Mouse (Mus musculus) frontal cortex, postnatal 14 days (tissue): ENCODE measurements around the gene Fto.

ENCODE experiments used
- DNase-seq, 2 experiments: peaks; one replicate each; pipeline ENCODE4 v3.0.0; 2022; ENCODE audit warnings: low spot score in 2 of 2

Fto gene

DNA sequence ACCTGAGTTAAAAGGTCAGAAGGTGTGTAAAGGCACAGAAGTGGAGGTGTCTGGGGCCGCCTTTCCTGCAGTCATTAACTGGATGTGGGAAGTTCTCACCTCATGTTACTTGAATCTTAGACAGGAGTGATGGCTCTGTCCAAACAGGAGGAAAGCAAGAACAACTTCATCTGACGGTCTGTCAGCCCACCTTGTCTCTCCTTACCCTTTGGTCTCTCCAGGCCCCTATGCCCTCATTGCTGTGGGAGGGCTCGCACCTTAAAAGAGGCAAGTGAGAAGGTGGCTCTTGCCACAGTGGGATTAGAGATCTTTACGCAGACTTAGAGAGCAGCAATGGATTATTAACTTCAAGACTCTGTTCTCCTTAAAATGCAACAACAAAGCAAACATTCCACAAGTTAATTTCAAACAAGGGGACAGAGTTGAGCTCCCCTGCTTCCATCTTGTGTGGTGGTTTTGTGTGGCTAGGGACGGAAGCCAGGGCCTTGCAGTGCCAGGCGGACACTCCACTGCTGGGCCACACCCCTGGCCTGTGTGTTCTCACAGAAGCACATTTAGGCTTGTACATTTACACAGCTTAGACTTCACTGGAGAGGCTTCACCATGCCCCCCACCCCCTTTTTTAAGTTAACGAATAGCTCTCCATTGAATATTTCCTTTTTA is 135.5 kb downstream of the Fto start:
- DNase-seq, result no peak

DNA sequence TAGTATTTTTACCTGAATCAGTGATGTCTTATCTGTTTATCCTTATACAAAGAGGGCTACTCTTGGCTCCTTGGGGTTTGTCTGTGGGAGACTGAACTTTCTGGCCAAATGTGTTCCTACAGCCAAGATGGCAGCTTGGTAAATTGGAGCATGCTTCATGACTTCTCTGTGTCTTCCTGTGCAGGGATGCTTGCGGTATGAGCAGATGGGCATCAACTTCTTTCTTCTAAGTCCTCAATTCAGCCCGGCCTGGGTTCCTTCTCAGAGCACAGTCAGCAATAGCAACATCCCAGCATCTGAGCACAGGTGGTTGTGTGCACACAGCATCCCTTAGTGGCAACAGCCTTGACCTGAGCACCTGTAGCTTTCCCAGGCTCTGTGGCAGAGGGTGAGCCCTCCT is 141.6 kb downstream of the Fto start:
- no peak for DNase-seq

DNA sequence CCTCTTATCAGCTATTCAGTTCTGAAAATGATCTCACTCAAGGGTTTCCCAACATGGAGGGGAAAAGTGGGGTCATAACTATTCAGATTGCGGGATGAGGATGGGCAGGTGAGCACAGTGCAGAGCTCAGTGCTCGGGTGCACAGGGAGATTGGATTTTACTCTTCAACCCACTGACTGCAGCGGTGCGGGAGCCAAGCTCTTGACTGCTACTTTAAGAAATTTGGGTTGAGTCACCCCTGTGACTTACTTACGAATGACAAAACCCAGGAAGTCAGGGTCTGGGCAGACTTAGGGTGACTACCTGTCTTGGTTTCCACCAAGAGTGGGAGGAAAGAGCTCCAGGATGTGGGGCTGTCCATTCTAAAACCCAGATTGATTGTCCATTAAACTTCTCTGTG is 142.3 kb downstream of the Fto start:
- no peak for DNase-seq

DNA sequence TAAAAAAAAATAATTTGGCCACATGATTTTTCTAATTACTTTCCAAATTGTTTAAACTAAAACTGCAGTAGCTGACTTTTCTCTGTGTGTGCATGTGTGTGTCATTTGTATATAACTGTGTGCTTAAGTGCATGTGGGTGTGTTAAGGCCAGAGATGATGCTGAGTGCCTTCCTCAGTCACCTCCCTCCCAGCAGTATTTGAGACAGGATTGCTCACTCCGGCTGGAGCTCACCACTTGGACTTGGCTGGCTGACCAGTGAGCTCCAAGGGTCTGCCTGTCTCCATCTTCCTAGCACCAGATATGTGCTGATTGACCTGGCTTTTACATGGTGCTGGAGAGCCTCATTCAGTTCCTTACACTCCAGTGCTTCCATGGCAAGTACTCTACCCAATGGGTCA is 144.7 kb downstream of the Fto start:
- no peak for DNase-seq

DNA sequence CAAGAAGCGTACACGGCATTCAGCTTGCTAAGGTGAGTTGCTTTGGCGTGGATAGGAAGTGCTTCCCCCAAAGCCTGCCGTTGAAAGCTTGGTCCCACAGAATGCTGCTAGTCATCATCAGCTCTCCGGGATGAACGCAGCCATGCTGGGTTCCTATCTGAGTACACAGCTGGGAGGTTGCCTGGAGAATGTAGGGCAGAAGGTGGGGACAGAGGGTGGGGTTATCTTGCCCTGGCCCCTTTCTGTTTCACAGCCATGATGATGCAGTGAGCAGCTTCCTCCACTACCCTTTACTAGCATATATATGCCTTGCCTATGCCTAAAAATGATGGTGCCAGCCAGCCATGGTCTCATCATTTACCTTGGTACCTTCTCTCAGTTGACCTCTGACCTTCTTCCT is 147.6 kb downstream of the Fto start:
- no peak for DNase-seq

DNA sequence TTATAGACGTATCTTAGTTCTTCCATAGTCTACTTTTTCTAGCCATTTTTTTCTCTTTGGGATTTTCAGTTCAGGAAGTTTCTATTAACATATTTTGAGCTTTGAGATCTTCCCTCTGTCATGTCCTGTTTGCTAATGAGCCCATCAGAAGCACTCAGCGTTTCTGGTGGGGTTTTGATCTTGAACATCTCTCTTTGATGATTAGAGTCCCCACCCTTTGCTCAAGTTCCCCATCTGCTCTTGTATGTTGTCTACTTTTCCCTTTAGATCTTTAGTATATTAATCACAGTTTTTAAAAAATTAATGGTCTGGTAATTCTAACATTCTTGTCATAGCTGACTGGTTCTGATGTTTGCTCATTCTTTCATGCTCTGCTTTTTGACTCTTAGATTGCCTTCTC is 150.4 kb downstream of the Fto start:
- DNase-seq, result no peak

DNA sequence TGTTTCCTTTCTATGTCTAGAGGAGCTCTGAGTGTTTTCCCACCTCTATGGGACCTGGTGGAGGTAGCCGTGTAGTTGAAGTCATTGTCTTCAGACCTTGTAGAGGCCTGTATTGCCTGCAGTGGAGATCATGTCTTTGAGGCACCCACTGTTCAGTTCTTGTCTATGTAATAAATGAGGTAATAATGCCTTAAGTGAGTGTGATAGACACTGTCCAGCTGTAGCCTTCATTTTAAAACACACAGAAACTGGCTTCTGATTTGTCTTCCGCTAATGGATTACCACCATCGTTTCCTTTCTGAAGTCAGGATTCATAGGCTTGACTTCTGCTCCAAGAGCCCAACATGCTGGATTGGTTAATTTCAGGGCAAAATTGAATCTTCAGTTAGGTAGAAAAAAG is 154.1 kb downstream of the Fto start:
- DNase-seq, result no peak

DNA sequence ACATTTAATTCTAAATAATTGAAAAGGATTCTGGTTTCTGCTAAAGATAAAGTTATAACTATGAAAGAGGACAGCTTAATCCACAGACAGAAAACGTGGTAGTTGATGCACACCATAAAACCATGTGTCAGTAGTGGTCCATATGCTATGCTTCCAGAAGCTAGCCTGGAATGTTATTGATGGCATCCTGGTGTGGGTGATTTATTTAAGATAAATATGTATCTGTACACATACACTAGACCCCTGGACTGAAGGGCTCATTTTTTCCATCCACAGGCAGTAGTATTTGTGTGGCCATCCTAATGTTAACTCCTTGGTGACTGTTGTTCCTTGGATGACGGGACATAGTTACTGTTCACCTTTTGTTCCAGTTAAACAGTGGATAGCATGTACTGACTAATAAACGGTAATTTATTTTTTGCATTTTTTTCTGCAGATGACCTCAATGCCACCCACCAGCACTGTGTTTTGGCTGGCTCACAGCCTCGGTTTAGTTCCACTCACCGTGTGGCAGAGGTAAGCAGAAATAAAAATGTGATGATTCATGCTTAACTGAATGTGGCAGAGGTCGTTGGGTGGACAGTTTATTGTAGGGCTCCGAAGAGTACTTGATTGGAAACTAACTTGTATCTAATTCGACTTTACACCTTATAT is 154.7 kb downstream of the Fto start:
- no peak for DNase-seq

DNA sequence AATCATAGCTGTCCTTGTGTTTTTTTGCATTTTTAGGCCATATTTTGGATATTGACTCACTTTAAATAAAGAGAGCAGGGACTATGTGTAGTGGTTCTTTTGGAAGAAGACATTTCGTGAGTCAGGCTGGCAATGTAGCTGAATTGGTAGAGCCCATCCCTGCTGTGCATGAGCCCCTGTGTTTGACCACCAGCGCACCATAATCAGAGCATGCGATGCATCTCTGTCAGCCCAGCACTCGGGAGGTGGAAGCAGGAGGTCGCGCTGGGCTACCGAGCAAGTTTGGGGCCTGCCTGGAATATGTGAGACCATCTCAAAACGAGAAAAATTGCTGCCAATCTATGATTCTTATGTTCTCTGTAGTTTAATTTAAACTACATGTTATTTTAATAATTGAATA is 156.1 kb downstream of the Fto start:
- DNase-seq, result no peak

DNA sequence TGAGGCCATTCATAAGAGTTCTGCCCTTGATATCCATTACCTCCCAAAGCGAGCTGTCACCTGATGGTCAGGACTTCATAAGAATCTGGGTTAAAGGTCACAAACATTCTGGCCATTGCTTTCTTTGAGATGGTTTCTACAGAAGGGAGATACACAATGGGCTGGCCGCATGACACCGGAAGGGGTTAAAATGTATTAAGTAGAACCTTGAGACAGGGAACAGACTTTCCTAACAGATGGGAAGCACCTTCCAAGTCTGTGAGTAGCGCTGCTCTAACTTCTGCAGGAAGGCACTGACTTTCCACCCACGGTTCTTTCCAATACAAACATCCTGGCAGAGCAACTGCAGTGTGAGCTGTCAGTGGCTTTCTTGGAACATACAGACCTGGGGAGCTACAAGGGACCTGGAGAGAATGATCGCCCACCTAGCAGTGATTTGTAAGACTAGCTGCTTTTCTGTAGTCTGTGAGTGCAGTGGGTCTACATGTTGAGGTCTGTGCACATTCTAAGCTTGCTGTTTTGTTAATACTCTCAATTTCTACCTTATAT is 161.5 kb downstream of the Fto start:
- peak in 1 of 2 experiments; percentile 16 for DNase-seq

DNA sequence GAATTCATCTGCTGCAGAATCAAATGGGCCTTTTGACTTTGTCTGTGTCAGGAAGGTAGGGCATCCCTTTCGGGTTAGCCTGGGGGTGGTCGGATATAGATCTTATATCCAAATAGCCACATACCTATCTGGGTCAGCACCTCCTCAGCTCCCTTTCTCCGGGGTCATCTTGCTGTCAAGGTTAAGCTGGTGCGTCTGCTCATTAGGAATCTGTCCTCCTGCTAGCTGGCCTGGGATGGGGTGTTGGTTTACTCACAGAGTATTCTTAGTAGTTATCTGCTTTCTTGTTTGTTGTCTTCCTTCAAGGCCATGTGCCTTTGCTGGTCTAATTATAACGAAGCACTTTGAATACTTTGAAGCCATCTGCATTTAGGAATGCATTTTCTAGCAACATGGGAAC is 163.7 kb downstream of the Fto start:
- no peak for DNase-seq

DNA sequence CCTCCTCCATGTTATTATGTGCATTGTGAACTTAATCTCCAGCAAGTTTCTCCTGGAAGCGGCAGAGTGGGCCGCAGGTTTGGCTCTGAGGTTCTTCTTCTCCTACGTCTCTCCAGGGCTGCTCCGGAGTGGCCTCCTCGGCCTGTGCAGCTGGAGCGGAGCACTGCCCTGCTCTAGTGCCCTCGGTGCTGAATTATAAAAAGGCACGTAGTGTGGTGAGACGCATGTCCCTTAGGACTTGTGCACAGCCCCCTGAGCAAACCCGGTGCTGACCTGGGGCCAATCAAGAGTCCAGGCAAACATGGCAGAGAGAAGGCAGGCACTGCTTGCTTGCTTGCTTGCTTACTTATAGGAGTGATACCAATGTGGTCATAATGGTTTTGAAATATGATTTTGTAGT is 164.1 kb downstream of the Fto start:
- no peak for DNase-seq

DNA sequence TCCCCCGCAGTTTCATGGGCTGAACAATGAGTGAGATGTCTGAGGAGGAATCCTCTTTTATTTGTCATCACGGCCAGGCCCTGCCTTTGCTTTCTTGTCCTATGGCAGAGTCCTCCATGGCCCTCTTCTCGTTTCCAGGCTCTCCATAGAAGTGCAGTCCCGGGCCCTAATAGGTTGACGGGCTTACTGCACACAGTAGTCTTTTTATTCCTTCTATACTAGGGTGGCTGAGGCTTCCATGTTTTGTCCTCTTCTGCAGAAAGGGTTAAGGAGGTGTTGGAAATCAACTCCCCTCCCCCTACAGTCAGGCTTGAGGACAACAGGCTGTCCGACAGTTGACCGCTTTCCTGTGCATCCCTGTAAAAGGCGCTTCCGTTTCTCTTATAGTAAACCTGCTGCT is 169.2 kb downstream of the Fto start:
- no peak for DNase-seq

DNA sequence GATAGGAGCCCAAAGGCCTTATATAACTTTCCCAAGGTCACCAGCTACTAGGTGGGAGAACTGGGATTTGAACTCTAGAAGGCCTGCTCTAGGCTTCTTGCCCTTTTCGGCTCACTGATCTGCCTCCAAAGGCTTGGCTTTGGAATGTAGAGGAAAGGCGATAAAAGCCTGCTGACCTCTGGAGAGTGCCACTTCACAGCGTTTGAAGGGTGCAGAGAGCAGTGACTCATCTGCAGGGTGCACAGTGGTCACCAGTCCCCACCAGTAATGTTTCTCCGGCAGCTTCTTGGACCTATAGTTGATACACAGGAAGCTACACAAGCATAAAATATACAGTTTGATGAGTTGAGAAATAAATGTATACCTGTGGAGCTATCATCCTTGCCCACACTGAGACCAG is 173.1 kb downstream of the Fto start:
- DNase-seq, result no peak

DNA sequence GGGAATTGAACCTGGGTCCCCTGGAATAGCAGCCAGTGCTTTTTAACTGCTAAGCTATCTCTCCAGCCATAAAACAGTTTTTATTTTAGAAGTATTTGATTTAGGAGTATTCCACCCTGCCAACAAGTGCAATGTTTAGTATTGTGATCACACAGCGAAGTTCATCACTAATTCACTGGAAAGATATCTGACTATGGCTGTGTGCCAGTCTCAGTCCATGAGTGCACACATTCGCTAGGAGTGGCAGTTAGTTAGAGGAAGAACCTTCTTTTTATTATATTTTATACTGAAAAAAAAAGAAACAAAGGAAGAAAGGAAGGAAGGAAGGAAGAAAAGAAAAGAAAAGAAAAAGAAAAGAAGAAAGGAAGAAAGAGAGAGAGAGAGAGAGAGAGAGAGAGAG is 174.1 kb downstream of the Fto start:
- no peak for DNase-seq

DNA sequence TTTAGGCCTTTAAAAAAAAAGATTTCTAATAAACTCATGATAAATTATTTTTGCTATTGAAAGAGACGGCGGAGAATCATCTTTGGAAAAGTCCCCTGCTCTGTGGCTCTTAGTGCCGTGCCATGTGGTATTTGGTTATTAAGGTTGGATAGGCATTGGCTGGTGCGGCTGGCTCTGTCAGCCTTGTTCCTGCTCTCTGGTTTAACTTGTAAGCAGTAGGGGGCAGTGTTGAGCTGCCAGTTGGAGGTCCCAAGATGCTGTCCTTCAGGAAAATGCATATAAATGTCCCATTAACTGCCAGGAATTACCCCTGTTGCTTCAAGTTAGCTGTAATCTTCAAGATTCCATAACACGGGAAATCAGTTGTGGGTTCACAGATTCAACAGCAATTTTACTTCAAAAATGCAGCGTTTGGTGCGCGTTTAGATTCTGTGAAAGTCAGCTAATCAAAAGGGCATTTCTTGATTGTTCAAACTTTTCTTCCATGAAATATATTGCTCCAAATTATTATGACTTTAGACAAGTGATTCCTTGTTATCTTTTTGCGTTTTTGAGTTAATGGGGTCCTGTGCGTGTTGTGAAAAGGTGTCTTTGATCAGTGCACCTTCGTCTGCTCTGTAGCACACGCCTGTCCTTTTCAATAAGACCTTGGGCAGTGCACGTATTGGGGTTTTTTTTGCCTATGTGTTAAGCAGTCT is 174.9 kb downstream of the Fto start:
- peak; percentile 25 to 54 for DNase-seq

DNA sequence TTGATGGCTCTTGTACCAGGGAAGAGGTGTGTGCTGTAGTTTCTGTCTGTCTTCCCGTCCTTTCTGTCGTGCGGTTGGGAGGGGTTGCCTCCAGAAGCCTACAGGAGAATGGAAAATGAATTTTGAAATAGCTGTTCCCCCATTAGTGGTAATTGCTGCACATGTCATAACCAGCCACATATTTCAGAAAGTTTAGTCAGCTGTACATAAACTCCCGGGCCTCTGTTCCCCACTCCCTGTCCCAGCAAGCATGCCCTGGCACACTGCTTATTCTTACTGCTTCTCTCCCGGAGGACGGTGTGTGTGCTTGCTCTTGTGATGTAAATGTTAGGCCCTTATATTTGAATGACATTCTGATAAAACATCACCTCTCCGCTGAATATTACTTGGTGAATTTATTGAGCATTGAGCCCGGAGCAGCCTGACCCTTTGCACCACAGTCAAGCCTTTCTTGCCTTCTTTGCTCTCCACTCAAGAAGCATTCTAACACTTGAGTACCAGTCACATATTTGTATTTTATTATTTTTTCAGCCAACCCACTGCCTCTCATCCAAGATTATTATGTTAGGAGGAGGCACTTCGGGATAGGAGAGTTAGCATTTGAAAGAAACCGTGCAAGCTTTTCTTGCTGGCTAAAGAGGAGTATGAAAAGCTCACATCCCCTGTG is 175.6 kb downstream of the Fto start:
- DNase-seq, result no peak

DNA sequence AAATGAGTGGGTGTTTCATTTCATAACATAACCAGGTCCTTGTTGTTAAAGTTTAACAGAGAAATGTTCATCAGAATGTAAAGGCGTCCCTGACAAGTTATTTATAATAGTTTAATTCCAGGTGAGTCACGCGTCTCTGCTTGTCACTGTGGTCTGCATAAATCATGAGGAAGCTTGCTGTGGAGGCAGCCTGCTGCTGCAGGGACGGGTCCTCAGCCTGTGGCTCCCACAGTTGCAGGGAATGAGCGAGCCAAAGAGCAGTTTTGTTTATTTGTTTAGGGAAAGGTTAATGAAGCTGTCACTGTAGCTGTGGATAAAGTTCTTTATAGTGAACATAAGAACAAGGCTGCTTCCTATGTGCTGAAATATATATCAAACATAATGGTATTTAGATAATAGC is 176.7 kb downstream of the Fto start:
- no peak for DNase-seq

DNA sequence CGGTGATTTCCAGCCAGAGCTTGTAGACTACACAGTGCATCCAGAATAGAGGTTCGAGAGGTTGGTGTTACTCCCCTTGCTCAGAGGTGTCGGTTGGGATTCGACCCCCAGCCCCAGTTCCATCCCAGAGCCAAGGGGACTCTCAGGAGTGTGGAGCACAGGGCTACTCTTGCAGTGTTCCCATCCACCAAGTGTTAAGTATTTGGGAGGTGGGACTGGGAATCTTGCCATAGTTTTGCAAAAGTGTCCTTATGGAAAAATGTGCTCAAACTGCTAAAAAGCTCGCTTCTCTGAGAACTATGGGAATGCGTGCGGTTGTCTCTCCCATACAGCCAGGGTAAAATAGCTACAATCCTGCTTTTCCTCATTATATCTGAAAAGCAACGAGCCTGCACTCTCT is 180.0 kb downstream of the Fto start:
- DNase-seq, result no peak

DNA sequence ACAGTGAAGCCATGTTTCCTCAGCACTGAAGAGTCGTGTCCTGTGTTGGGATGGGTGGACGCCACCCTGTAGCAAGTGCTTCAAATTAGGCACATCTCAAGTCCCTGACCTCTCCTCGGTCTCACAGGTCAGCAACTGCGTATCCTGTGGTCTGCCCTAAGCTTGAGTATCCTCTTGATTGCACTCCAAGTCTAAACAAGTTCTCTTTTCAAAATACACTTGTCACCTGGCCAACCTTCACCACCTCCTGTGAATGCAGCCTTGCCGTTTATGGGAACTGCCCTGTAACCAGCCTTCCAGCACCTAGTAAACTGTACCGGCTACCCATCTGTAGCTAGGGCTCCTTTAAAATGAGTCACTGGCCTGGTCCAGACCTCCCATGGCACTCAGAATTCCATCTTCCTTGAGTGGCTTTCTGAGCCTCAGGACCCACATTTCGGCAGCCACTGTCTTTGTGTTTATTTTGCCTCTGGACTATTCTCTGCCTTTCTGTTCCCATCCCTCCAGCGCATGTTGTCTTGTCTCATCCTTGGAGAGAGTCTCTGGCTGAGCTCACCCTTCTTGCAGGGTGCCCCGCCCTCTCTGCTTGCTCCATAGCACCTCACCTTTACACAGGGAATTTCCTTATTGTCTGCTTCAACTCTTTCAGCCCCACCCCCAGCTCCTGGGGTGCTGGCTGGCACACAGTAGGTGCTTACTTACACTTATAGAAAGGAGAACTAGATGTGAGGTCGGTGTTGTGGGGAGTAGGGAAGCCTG is 181.4 kb downstream of the Fto start:
- no peak for DNase-seq

DNA sequence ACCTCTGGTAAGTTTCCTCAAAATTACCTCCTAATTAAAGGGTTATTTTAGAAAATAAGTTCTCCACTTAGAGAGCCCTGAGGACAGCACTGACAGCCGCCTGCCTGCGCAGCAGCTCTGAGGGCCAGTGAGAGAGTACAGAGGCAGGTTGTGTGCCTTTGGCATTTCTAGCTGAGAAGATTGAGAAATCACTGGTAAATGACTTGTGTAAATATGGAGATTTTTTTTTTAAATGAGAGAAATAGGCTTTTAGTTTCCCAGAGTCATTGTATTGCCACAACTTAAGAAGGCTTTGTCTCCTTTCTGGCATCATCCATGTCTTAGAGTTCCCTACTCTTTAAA is 181.9 kb downstream of the Fto start:
- DNase-seq, result no peak

DNA sequence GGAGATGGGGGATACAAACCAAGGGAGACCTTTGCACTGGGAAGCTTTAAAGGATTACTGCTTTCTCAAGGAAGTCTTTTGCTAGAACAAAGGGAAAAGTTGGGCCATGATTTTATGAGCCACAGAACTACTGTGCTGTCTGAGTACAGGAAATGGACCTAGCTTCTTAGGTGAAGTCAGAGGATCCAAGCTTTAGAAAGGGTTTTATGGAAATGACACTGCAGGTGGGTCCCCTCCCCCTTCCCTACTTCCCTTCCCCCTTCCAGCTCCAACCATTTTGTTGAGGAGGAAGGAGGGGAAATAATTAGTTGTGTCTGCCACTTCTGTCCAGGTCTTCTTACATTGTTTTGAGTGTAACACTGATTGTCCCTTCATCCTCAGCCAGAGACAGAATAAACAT is 182.7 kb downstream of the Fto start:
- no peak for DNase-seq
